Mouse (Mus musculus): Measurements from ENCODE around the gene Prss12. TPM values are rescaled to one million over a fixed set of nuclear protein-coding genes. Genes with fewer than 3 reads are reported as not detected.
A peak's percentile ranks its signal among the peaks of the same experiment; 100 is the strongest.
"Not testable (repeated sequence)": the region's sequence is repeated elsewhere in the genome, so short reads cannot be mapped to it uniquely, and the experiment has no call there.

Gene Prss12
- total RNA-seq, 4 experiments from 2014 or later: 13.4 to 15.1 (median 14.3) TPM

- DNase-seq (ENCODE audit: low spot score in 2 of 2): no peak
These were observed 15.6 kb downstream of the Prss12 start for GRCm38 (mm10) chr3:123462264-123462663.

- no peak for DNase-seq (ENCODE audit: low spot score in 2 of 2)
These were observed 30.1 kb downstream of the Prss12 start for GRCm38 (mm10) chr3:123476833-123477232.

- DNase-seq (ENCODE audit: low spot score in 2 of 2): no peak
These were observed 34.6 kb downstream of the Prss12 start for GRCm38 (mm10) chr3:123481266-123481665.

DNA sequence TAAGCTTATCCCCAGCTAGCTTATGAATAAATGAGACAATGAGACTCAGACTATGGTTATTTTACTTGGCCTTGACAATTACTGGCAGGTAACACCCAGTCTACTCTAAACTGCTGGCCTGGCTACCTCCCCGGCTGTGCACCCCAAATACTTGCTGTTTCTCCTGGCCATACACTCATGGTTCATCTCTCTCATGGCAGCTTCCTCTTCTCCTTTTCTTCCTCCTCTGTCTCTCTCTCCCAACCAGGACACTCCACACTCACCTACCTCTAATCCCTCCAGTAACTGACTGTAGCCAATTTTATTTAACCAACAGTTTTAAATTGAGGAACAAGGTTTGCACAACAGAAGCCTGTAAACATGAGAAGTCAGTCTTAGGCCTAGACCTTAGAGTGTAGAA is 45.1 kb downstream of the Prss12 start:
- DNase-seq (ENCODE audit: low spot score in 2 of 2): no peak

- DNase-seq (ENCODE audit: low spot score in 2 of 2): no peak
These were observed 46.5 kb downstream of the Prss12 start for GRCm38 (mm10) chr3:123493163-123493562.

- no peak for DNase-seq (ENCODE audit: low spot score in 2 of 2)
These were observed 48.4 kb downstream of the Prss12 start for GRCm38 (mm10) chr3:123495088-123495487.

DNA sequence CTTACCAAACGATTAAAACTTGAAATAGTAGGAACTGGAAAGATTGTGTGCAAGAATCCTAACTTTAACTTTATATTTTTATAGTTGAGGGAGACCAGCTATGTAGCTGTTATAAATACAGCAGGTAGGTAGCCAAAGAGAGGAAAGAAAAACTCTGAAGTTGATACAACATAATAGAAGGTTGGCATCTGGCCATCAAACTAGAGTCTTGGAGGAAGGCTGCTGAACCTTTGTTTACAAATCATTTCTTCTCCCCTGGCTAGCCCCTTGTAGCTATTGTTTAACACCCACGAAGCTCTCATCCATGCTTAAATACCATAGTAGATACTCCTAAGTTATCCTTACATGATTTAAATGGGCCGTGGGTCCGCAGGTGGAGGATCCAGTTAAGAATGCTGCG is 52.1 kb downstream of the Prss12 start:
- no peak for DNase-seq (ENCODE audit: low spot score in 2 of 2)

- not testable (repeated sequence) for DNase-seq (ENCODE audit: low spot score in 2 of 2)
These were observed 55.1 kb downstream of the Prss12 start for GRCm38 (mm10) chr3:123501798-123502197.

DNA sequence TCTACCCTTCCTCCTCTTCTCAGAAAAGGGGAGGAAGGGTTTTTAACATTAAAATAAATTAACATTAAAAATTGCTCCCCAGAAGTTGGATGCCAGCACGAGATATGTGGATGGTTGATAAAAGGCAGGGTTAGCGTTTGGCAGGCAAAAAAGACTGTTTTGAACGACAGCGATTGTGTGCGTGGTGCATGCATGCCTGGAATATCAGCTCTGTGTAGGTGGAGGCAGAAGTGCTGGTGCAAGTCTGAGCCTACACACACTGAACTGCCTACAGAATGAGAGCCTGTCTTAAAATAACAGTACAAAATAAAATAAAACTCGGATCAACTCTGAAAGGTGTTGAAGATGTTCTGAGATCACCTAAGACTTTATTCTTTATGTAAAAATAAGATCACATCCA is 57.2 kb downstream of the Prss12 start:
- peak; percentile 54 to 59 for DNase-seq (ENCODE audit: low spot score in 2 of 2)

- DNase-seq (ENCODE audit: low spot score in 2 of 2): no peak
These were observed 58.1 kb downstream of the Prss12 start for GRCm38 (mm10) chr3:123504783-123505182.

DNA sequence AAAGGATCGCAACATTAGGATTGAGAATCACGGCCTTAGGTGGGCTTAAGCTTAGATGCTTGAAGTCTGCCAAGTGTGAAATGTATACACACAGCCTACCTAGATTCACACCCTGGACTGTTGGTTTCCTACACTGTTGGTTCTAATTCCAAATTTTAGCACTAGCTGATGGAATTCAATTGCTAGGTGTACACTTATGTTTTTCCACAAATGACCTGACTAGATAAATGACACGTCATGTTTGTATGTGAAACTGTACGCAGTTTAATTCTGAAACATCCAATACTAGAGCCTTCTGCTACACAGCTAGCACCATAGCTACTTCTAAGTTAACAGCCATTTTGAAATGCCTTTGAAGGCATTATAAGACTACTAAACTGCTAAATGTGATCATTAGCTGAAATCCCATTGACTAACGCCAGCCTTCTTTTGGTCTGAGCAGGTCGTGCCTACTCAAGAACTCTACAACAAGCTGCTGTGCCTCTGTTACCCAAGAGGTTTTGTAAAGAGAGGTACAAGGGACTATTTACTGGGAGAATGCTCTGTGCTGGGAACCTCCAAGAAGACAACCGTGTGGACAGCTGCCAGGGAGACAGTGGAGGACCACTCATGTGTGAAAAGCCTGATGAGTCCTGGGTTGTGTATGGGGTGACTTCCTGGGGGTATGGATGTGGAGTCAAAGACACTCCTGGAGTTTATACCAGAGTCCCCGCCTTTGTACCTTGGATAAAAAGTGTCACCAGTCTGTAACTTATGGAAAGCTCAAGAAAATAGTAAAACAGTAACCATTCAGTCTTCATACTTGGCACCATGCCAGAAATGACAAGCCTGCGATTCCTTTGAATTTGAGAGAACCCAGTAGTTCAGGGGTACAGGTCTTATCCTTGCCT is 59.3 kb downstream of the Prss12 start:
- DNase-seq (ENCODE audit: low spot score in 2 of 2): no peak

DNA sequence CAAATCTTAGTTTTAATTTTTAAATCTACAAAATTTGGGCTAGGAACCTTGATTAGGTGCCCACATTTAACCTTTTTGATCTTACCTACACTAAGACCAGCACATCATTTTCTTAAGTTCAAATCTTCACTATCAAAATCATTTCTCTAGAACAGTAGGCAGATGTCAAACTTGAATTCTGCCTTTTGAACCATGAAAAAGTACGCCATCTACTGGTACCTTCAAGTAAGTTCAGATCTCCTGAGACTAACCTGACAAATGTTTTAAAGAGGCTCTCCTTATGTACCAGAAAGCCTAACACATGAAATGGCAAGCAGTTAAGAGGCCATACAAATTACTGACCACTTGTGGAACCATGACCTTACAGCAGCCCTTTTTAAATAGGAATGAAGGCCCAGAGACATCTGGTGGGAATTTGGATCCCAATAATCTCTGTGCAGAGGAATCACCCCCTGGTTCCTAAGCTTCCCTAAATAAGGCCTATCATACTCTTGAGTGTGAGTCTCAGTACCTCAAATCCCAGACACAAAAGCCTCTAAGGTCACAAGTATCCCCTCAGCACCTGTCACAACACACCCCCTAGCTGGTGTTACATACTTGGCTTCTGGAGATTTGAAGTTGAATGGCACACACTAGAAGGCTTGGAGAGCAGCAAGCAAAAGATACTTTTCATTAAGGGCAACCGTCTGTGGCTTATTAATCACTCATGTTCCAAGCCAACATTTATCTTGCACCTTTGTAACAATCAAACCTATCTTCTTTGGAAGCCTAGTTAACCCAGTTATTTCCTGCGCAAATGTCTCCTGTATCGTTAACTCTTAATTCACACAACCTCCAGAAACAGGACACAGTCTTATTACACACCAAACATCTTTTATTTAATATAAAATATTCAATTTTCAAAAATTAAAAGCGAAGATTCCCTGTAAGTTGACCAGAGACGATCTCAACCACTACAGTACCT is 60.3 kb downstream of the Prss12 start:
- DNase-seq (ENCODE audit: low spot score in 2 of 2): no peak

- no peak for DNase-seq (ENCODE audit: low spot score in 2 of 2)
These were observed 60.9 kb downstream of the Prss12 start for GRCm38 (mm10) chr3:123507663-123508055.

DNA sequence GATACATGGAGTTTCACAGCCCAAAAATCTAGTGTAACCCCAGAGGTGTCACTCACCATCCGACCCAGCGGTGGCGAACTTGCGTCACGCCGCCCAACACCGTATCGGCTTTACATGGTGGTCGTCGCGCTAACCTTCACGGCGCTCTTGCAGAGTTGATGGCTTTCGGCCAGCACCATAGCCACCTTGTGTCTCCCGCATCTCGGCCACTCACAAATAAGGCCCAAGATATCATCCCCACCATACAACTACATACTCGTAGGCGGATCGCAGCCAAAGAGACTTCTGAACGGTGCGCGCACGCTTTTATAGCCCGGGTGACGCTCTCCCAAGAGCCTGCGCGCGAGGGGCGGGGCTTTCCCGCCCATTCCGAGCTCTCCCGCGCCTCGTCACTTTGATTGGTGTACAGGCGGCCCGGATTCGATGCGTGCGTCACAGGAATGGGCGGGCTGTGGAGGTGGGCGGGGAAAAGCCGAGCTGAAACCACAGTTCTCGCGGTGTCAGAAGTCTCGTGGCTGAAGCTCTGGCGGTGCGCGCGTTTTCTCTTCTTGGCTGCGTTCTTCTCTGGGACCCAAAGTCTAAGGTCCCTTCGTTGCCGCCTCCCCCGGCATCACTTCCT is 61.5 kb downstream of the Prss12 start:
- peak; percentile 99 for DNase-seq (ENCODE audit: low spot score in 2 of 2)

DNA sequence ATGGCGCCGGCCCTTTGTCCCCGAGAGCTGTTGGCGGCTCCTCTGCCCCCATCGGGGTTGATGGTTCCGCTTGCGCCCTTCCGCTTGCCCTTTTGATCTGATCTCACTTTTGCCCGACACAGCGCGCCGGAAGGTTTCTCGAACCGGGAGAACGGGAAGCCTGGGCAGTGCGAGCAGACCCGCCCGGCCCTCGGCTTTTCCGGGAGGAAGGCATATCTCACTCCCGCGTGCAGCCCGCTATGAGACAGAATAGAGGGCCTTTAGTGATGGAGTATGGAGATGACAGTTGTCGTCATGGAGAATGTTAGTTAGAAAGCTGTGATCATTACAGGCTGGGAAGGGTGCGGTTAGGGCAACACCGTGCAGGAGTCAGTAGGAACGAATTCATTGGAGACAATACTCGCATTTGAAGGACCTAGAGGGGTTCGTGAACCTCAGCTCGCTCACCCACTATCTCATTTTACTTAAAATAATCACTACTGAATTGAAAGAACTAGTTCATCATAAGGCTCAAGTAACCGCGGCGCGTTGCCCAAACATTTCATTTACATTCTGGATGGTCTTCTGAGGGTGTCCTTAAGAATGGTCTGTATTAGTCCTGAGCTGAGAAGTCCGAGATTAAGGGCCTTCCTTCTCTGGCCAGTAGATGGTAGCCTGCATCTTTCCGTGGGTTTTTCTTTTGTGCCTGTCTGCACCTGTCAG is 62.1 kb downstream of the Prss12 start:
- DNase-seq (ENCODE audit: low spot score in 2 of 2): peak in 1 of 2 experiments; percentile 43

GRCm38 (mm10) chr3:123511818-123512217 is 65.1 kb downstream of the Prss12 start:
- no peak for DNase-seq (ENCODE audit: low spot score in 2 of 2)

DNA sequence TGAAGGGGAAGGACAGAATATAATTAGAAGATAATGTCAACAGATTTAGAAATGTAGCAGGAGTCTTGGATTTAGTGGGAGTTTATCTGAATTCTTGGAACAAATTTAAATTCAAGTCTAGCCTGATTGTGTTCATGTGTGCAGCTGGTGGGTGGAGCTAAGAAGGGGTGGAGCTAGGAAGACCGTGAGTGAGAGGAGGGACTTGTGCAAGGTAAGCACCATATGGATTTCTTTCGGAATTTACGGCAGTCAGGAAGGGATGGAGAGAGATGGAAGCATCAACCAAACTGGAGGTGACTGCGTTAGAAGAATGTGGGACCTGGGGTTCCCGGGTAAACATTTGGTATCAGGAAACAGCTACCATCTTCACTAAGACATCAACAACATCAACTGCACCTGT is 68.2 kb downstream of the Prss12 start:
- no peak for DNase-seq (ENCODE audit: low spot score in 2 of 2)

- DNase-seq (ENCODE audit: low spot score in 2 of 2): peak in 1 of 2 experiments; percentile 37
These were observed 69.1 kb downstream of the Prss12 start for GRCm38 (mm10) chr3:123515600-123516359.

- peak in 1 of 2 experiments; percentile 50 for DNase-seq (ENCODE audit: low spot score in 2 of 2)
These were observed 70.1 kb downstream of the Prss12 start for GRCm38 (mm10) chr3:123516784-123517183.

Measured in layer of hippocampus, adult 8-10 months (tissue).